In genomic region chr11:4205097-4205655, GRCm38 (mm10) we compare ENCODE assay signal across 33 mouse cellular contexts. TPM values are rescaled to one million over a fixed set of nuclear protein-coding genes. Genes with fewer than 3 reads are reported as not detected.
DNase-seq lines count a peak whose midpoint lies in the region; ATAC-seq and TF ChIP-seq lines count a peak whose summit lies in the region.
"Had no signal": no experiment of that assay in that cellular context is flagged by ENCODE, and none has a peak within 500 bp of the region (broad histone marks: within the 10 kb centered on the region; RNA-seq: fewer than 3 reads in every experiment).

No protein-coding gene starts in this region.

- peaks cover 20% of the 10 kb centered on the region for H3K36me3 ChIP-seq in kidney, postnatal 0 days (ENCODE audit: insufficient read depth, low read length)
- H3K36me3 ChIP-seq in lung, postnatal 0 days (ENCODE audit: insufficient read depth, low read length): peaks cover 8% of the 10 kb centered on the region
- H3K36me3 ChIP-seq in thymus, adult 2 months (ENCODE audit: control insufficient read depth, insufficient read depth, low read length): peaks cover 16% of the 10 kb centered on the region

- no peak overlapping the region for H3K4me2 ChIP-seq in kidney, postnatal 0 days (ENCODE audit: low read length)
- no peak overlapping the region for H3K4me2 ChIP-seq in lung, postnatal 0 days (replicated peaks; ENCODE audit: low read depth, low read length)
- H3K4me2 ChIP-seq: embryonic facial prominence, embryonic 12.5 days; forebrain, embryonic 15.5 days; heart, embryonic 11.5 days; hindbrain, embryonic 13.5 days; midbrain, embryonic 13.5 days; neural tube, embryonic 15.5 days had no signal

- TF ChIP-seq EP300 in lung, postnatal 0 days (IDR thresholded peaks at IDR 0.05): peak; percentile 94

- WGBS in kidney, postnatal 0 days: 77% methylated on average over 5 of the region's 5 CpGs
- WGBS in lung, postnatal 0 days: 45% methylated on average over 5 of the region's 5 CpGs
- 91% methylated on average over 5 of the region's 5 CpGs for WGBS in thymus, adult 2 months

- DNase-seq in kidney, postnatal 0 days (ENCODE audit: low spot score): no peak
- DNase-seq in kidney, adult 18-20 months: no peak
- DNase-seq in lung, adult 18-20 months: peak; percentile 77 to 85
- peak; percentile 87 for DNase-seq in lung, postnatal 0 days (ENCODE audit: low spot score)
- DNase-seq in lung, postnatal 4 days: peak; percentile 54 to 79
- no peak for DNase-seq in thymus, adult 2 months
- no peak for DNase-seq in left cerebral cortex, postnatal 25 days (ENCODE audit: low spot score in 2 of 2)
- DNase-seq: adrenal gland, postnatal 14 days; B cell, adult 2 months; cerebellum, adult 11 months; cerebellum, adult 9-11 months; embryo, embryonic 11 days; heart, postnatal 4 days; kidney, adult 8-10 months; kidney, postnatal 10 days; layer of hippocampus, postnatal 36 days; liver; retina, postnatal 1 day; right cerebral cortex, postnatal 14 days; thymus, adult 18-20 months; thymus, postnatal 4 days had no signal

- no peaks in the 10 kb centered on the region for H3K9me3 ChIP-seq in kidney, postnatal 0 days (replicated peaks; ENCODE audit: low read length)
- no peaks in the 10 kb centered on the region for H3K9me3 ChIP-seq in lung, postnatal 0 days (ENCODE audit: low read length)
- H3K9me3 ChIP-seq: embryonic facial prominence, embryonic 12.5 days; forebrain, embryonic 15.5 days; hindbrain, embryonic 13.5 days; midbrain, embryonic 13.5 days; neural tube, embryonic 15.5 days had no signal

- no peak for TF ChIP-seq CTCF in kidney, postnatal 0 days (IDR thresholded peaks at IDR 0.05; ENCODE audit: low read depth)
- no peak for TF ChIP-seq CTCF in lung, postnatal 0 days (IDR thresholded peaks at IDR 0.05)
- no peak for TF ChIP-seq CTCF in thymus, adult 2 months (IDR thresholded peaks at IDR 0.05; ENCODE audit: borderline replicate concordance, control insufficient read depth, extremely low read depth, insufficient read depth, low read length, poor library complexity)

- no peak overlapping the region for H3K4me3 ChIP-seq in kidney, postnatal 0 days (replicated peaks; ENCODE audit: low read depth, low read length)
- H3K4me3 ChIP-seq in lung, postnatal 0 days (ENCODE audit: low read depth, low read length): no peak overlapping the region
- no peak overlapping the region for H3K4me3 ChIP-seq in thymus, adult 2 months (ENCODE audit: control insufficient read depth, insufficient read depth, low read length)
- H3K4me3 ChIP-seq: embryonic facial prominence, embryonic 12.5 days; forebrain, embryonic 15.5 days; hindbrain, embryonic 13.5 days; midbrain, embryonic 13.5 days; neural tube, embryonic 15.5 days had no signal

- intact Hi-C loops in left cerebral cortex, postnatal 25 days (cut with DNase I): no loop called here

- no peak for TF ChIP-seq POLR2A in thymus, adult 2 months (IDR thresholded peaks at IDR 0.05; ENCODE audit: control insufficient read depth, extremely low read depth, insufficient read depth, low read length, poor library complexity)

- H3K27ac ChIP-seq in kidney, postnatal 0 days: 0 out of 2 replicates have a peak overlapping the region, but pooled peaks have one; percentile 13
- H3K27ac ChIP-seq in lung, postnatal 0 days (ENCODE audit: low read length): peak overlapping the region; percentile 87
- H3K27ac ChIP-seq in thymus, adult 2 months (ENCODE audit: control insufficient read depth, insufficient read depth, low read length): no peak overlapping the region
- H3K27ac ChIP-seq: embryonic facial prominence, embryonic 12.5 days; forebrain, embryonic 15.5 days; hindbrain, embryonic 13.5 days; liver, embryonic 14.5 days; macrophage; midbrain, embryonic 13.5 days; neural tube, embryonic 15.5 days; stomach, postnatal 0 days had no signal

- no peak overlapping the region for H3K9ac ChIP-seq in kidney, postnatal 0 days (ENCODE audit: low read depth, low read length)
- 0 out of 2 replicates have a peak overlapping the region, but pooled peaks have one; percentile 6 for H3K9ac ChIP-seq in lung, postnatal 0 days (replicated peaks; ENCODE audit: low read depth)
- H3K9ac ChIP-seq: embryonic facial prominence, embryonic 12.5 days; forebrain, embryonic 15.5 days; hindbrain, embryonic 13.5 days; liver, embryonic 14.5 days; midbrain, embryonic 13.5 days; neural tube, embryonic 15.5 days had no signal

- no peaks in the 10 kb centered on the region for H3K27me3 ChIP-seq in kidney, postnatal 0 days (ENCODE audit: insufficient read depth, low read length)
- H3K27me3 ChIP-seq in lung, postnatal 0 days (replicated peaks; ENCODE audit: insufficient read depth, low read length): no peaks in the 10 kb centered on the region
- H3K27me3 ChIP-seq in thymus, adult 2 months (ENCODE audit: control insufficient read depth, insufficient read depth, low read length): no peaks in the 10 kb centered on the region
- H3K27me3 ChIP-seq: embryonic facial prominence, embryonic 12.5 days; forebrain, embryonic 15.5 days; hindbrain, embryonic 13.5 days; midbrain, embryonic 13.5 days; neural tube, embryonic 15.5 days had no signal

- H3K4me1 ChIP-seq in kidney, postnatal 0 days (replicated peaks; ENCODE audit: insufficient read depth, low read length): peaks cover 15% of the 10 kb centered on the region
- H3K4me1 ChIP-seq in lung, postnatal 0 days (ENCODE audit: insufficient read depth, low read depth, low read length): peaks cover 13% of the 10 kb centered on the region; the same call in 1 of the 2 replicates
- peaks cover 34% of the 10 kb centered on the region for H3K4me1 ChIP-seq in thymus, adult 2 months (replicated peaks; ENCODE audit: control insufficient read depth, insufficient read depth, low read length)
- H3K4me1 ChIP-seq: forebrain, embryonic 15.5 days; hindbrain, embryonic 13.5 days; midbrain, embryonic 13.5 days had no signal

- no peak; the same call in 1 of the 2 replicates for ATAC-seq in kidney, postnatal 0 days (replicated peaks; ENCODE audit: low FRiP score, low read depth)
- ATAC-seq in lung, postnatal 0 days: peak; percentile 90
- ATAC-seq: forebrain, embryonic 15.5 days; midbrain, embryonic 13.5 days had no signal

RNA-seq across cellular contexts. Expression of gene Castor1, which starts 12.8 kb away (rescaled TPM):
- 6.5 and 6.7 TPM in 2 replicates for polyA plus RNA-seq in kidney, postnatal 0 days (2015; fragmentation: Nextera tagmentation; extraction: Ambion mirVana)
- 16.5 and 17.8 TPM in 2 replicates for polyA plus RNA-seq in lung, postnatal 0 days (2015; fragmentation: Nextera tagmentation; extraction: Ambion mirVana)
- 23.3 and 34.5 TPM in 2 replicates for polyA plus RNA-seq in thymus, adult 2 months (2012; rRNA removed)
- 1 to 10 TPM; 3.9 to 6.1 TPM for total RNA-seq in left cerebral cortex, postnatal 25 days (2021)

RNA-seq across cellular contexts. Expression of gene Tbc1d10a, which starts 18.6 kb away (rescaled TPM):
- polyA plus RNA-seq in kidney, postnatal 0 days (2015; fragmentation: Nextera tagmentation; extraction: Ambion mirVana): 40.6 and 41.1 TPM in 2 replicates
- 41.7 and 43.8 TPM in 2 replicates for polyA plus RNA-seq in lung, postnatal 0 days (2015; fragmentation: Nextera tagmentation; extraction: Ambion mirVana)
- 98.1 and 112 TPM in 2 replicates for polyA plus RNA-seq in thymus, adult 2 months (2012; rRNA removed)
- total RNA-seq in left cerebral cortex, postnatal 25 days (2021): 10 to 100 TPM; 34.5 to 35.6 TPM

RNA-seq across cellular contexts. Expression of gene Osm, which starts 31.0 kb away (rescaled TPM):
- 0.09 and 0.11 TPM in 2 replicates for polyA plus RNA-seq in kidney, postnatal 0 days (2015; fragmentation: Nextera tagmentation; extraction: Ambion mirVana)
- 0.69 and 1.3 TPM in 2 replicates for polyA plus RNA-seq in lung, postnatal 0 days (2015; fragmentation: Nextera tagmentation; extraction: Ambion mirVana)
- 5.3 and 5.8 TPM in 2 replicates for polyA plus RNA-seq in thymus, adult 2 months (2012; rRNA removed)
- total RNA-seq in left cerebral cortex, postnatal 25 days (2021): under 1 TPM in 1 of 2 experiments, not detected in 1; 0.16 TPM
- total RNA-seq: adrenal gland, postnatal 14 days; gastrocnemius, adult 8-10 months; layer of hippocampus, postnatal 36 days; left cerebral cortex, postnatal 10 days had no signal
- polyA plus RNA-seq: embryonic facial prominence, embryonic 12.5 days; forebrain, embryonic 15.5 days; limb, embryonic 11.5 days; midbrain, embryonic 13.5 days; neural tube, embryonic 15.5 days had no signal

RNA-seq across cellular contexts. Expression of gene Sf3a1, which starts 45.0 kb away (rescaled TPM):
- 31.2 and 31.3 TPM in 2 replicates for polyA plus RNA-seq in kidney, postnatal 0 days (2015; fragmentation: Nextera tagmentation; extraction: Ambion mirVana)
- 12.6 and 13.4 TPM in 2 replicates for polyA plus RNA-seq in lung, postnatal 0 days (2015; fragmentation: Nextera tagmentation; extraction: Ambion mirVana)
- 79.9 and 91.6 TPM in 2 replicates for polyA plus RNA-seq in thymus, adult 2 months (2012; rRNA removed)
- total RNA-seq in left cerebral cortex, postnatal 25 days (2021): 10 to 100 TPM; 68.6 to 73.1 TPM

RNA-seq across cellular contexts. Expression of gene Ccdc157, which starts 45.1 kb away (rescaled TPM):
- polyA plus RNA-seq in kidney, postnatal 0 days (2015; fragmentation: Nextera tagmentation; extraction: Ambion mirVana): 5.9 and 6.0 TPM in 2 replicates
- polyA plus RNA-seq in lung, postnatal 0 days (2015; fragmentation: Nextera tagmentation; extraction: Ambion mirVana): 7.3 and 8.2 TPM in 2 replicates
- 5.4 and 7.8 TPM in 2 replicates for polyA plus RNA-seq in thymus, adult 2 months (2012; rRNA removed)
- 10 to 100 TPM; 14.9 to 17.7 TPM for total RNA-seq in left cerebral cortex, postnatal 25 days (2021)

Comparison
In these comparisons a context has a peak if more than half of its experiments do, and no peak if none do; other contexts are left out.
1. DNase-seq: peak in lung, adult 18-20 months (2 of 2), lung, postnatal 0 days (single experiment) and lung, postnatal 4 days (2 of 2); none in kidney, postnatal 0 days (single experiment), kidney, adult 18-20 months (single experiment), thymus, adult 2 months (single experiment) and left cerebral cortex, postnatal 25 days (0 of 2).